Mouse (Mus musculus) B cell, adult (primary cell): ENCODE data around the gene 1700003E16Rik. TPM values are rescaled to one million over a fixed set of nuclear protein-coding genes. Genes with fewer than 3 reads are reported as not detected.

ENCODE experiments used
- total RNA-seq: library from RNA; stranded (reverse); gene quantifications from 4 replicates; pipeline ENCODE4 v1.2.4, GENCODE M21; 2023; ENCODE audit not compliant: inconsistent age

The 1700003E16Rik gene
- not detected in 4 replicates for total RNA-seq

DNA sequence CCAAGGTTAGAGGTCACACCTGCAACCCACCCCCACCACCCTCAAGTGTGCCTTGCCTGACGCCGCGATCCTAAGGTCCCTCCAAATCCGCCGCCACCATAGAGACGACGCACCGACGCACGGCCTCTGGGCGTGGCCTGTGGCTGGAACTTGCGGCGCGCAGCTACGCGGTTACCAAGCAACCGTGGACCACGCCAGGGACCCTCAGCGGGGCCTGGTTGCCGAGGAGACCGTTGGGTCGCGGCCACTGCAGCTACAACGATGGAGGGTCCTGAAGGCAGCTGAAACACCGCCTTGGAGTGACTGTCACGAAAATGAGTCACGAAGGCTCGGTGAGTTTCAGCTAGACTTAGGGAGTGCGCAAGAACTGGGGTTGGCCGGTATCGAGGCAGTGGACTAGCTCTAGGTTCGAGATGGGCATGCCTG, at the start of gene 1700003E16Rik, which contains the start of gene Wdr54:
Gene 1700003E16Rik (plus strand): TSS at position 146 of the 426 bp plus-strand sequence.
Gene Wdr54 (minus strand): TSS at position 139 of the 426 bp plus-strand sequence.

DNA sequence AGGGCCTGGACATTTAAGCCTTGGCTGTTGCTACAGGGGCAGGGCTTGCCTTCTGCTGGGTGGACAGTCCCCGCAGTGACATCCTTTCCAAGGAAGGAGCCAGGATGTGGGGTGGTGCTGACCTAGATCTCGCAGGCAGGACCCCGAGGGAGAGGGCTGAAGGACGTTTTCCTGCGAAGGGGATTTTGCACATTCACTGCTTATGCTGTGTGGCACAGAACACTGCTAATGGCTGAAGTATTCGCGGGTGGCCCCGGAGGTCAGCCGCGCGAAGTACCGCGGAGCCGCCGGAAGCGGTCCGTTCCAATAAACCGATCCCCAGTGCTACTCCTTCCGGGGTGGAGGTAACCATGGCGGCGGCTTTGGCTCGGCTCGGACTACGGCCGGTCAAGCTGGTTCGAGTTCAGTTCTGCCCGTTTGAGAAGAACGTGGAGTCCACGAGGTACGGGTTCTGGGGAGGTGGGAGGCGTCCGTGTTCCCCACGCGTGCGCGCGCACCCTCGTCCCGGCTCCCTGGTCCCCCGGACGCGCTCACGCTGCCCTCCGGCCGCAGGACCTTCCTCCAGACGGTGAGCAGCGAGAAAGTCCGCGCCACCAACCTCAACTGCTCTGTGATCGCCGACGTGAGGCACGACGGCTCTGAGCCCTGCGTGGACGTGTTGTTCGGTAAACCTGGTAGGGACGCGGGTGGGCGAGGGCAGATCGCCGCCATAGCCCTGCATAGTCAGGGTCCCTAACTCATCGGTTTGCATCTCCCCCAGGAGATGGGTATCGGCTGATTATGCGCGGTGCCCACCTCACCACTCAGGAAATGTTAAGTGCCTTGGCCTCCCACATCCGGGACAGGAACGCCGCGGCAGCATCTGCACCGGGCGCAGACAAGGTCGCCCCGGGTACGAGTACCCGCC, 47.2 kb upstream of the 1700003E16Rik start, which contains the start of gene Mrpl53:
Gene Mrpl53 (plus strand): TSS at position 279 of the 907 bp plus-strand sequence.

GRCm38 (mm10) chr6:83115011-83115671, 41.1 kb upstream of the 1700003E16Rik start, which contains the start of gene Mogs:
Mogs (plus strand) TSS chr6:83115496.

DNA sequence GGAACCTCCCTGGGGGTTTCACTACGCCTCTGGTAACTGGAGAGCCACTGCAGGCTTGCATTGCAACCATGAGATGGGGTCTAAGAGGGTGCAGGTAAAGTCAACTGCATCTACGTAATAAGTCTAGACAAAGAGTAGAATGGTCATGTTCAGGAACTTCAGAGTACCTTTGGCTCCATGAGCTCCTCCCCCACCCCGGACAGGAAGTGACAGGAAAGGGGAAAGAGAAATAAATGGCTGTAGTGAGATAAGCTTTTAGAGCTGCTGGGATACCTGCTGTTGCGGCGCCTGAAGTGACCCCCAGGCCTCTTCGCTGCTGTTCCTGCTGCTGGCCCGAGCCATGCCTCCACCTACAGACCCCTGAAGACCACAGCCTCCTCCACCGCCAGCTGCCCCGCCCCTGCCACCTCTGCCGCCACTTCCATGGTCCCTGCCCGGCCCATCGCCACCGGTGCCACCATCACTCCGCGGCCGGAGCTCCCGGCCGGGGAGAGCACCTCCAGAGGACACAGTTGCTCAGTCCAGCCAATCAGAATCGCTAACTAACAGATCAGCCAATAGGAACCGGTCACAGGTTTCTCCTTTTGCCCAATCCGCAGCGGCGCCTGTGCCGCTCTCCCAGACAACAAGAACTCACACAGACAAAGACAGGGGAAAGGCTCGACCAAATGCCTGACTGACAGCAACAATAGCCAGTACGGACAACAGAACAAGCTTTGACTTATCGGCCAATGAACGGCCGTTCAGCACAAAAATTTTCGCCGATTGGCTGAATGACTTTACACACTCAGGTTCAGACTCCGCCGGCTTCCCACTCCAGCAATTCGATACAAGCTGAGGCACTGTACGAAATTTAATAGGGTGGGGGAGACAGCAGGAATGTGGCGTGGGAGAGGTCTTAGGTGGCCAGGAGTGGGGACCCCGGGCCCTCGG, 35.0 kb upstream of the 1700003E16Rik start, which contains the start of gene Wbp1:
Gene Wbp1 (minus strand): TSS at position 630 of the 933 bp plus-strand sequence.

DNA sequence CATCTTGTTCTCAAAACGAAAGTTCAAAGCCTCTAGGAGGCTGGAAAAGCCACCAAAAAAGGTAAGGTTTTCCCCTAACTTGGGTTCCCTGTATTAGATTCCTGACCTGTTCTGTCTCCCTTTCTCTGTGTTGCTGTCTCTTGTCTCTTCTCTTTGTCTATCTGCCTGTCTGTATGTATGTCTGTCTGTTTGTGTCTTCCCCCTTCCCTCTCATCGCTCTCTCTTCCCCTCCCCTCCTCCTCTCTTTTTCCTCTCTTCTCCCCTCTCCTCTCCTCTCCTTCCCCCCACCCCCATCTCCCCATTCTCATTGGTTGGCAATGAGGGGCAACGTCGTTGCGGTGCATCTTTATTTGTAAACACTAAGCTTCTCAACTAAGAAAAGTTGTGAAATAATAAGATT, 30.9 kb upstream of the 1700003E16Rik start, which contains the start of gene Ino80b:
Gene Ino80b (minus strand): TSS at position 101 of the 400 bp plus-strand sequence.

GRCm38 (mm10) chr6:83134951-83135513, 21.2 kb upstream of the 1700003E16Rik start, which contains the start of gene Rtkn:
Rtkn (plus strand) TSS chr6:83135463.

DNA sequence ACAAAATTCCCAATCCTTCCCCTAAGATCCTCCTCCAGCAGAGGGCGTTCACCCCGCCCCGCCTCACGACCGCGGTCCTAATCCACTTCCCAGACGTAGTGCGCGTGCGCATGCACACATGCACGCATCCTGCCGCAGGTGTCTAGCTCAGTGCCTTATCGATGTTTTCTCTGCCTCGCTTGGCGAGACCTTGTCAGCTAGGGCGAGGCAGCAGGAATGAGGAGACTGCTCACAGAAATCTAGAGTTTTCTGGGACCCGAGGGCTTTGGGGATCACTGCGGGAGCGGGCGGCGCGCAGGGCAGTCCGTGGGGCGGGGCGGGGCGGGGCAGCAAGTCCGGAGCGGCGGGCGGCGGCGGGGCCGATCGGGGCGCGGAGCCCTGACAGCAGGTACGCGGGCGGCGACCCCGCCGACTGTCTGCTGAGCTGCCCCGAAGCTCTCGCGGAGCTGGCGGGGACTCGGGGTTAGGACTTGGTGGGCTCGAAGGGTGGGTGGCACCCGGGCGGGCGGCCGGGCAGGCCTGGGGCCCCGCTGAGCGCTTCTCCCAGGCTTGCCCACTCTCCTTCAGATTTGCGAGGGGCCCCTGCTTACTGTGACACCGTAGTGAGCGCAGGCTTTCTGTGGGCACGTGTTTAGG, 9.5 kb downstream of the 1700003E16Rik start, which contains the start of gene Dctn1:
Gene Dctn1 (plus strand): TSS at position 314 of the 636 bp plus-strand sequence.

Other genes with a start within 250 kb of the 1700003E16Rik start
- 0.24 to 0.64 TPM (median 0.47 TPM) in 4 replicates for gene Sema4f, start 216.6 kb upstream of the 1700003E16Rik start, total RNA-seq
- 4.1 to 6.3 TPM (median 4.5 TPM) in 4 replicates for gene M1ap, start 209.5 kb upstream of the 1700003E16Rik start, total RNA-seq
- gene Dok1, start 122.9 kb upstream of the 1700003E16Rik start, total RNA-seq, result 27.3 to 33.2 TPM (median 32.8 TPM) in 4 replicates
- gene Loxl3, start 122.2 kb upstream of the 1700003E16Rik start, total RNA-seq, result 0.39 to 1.2 TPM (median 0.51 TPM) in 4 replicates
- 361 to 403 TPM (median 382 TPM) in 4 replicates for gene Aup1, start 101.9 kb upstream of the 1700003E16Rik start, total RNA-seq
- 50.0 to 64.9 TPM (median 56.3 TPM) in 4 replicates for gene Htra2, start 101.1 kb upstream of the 1700003E16Rik start, total RNA-seq
- gene Dqx1, start 98.6 kb upstream of the 1700003E16Rik start, total RNA-seq, result 9.5 to 12.1 TPM (median 10.8 TPM) in 4 replicates
- not detected in 4 replicates for gene Tlx2, start 86.1 kb upstream of the 1700003E16Rik start, total RNA-seq
- gene Pcgf1, start 78.5 kb upstream of the 1700003E16Rik start, total RNA-seq, result 16.8 to 24.7 TPM (median 20.9 TPM) in 4 replicates
- gene Lbx2, start 70.0 kb upstream of the 1700003E16Rik start, total RNA-seq, result not detected in 4 replicates
- gene Ccdc142, start 54.8 kb upstream of the 1700003E16Rik start, total RNA-seq, result 15.9 to 23.6 TPM (median 20.1 TPM) in 4 replicates
- 12.3 to 14.3 TPM (median 13.3 TPM) in 4 replicates for gene Gm42688, start 54.8 kb upstream of the 1700003E16Rik start, total RNA-seq
- gene Mrpl53, start 47.4 kb upstream of the 1700003E16Rik start, total RNA-seq, result 22.1 to 28.8 TPM (median 25.2 TPM) in 4 replicates
- gene Mogs, start 40.9 kb upstream of the 1700003E16Rik start, total RNA-seq, result 35.5 to 44.3 TPM (median 37.7 TPM) in 4 replicates
- gene Wbp1, start 34.8 kb upstream of the 1700003E16Rik start, total RNA-seq, result 40.0 to 48.2 TPM (median 45.4 TPM) in 4 replicates
- gene Ino80b, start 31.0 kb upstream of the 1700003E16Rik start, total RNA-seq, result 26.3 to 31.9 TPM (median 30.7 TPM) in 4 replicates
- not detected in 4 replicates for gene Rtkn, start 20.9 kb upstream of the 1700003E16Rik start, total RNA-seq
- gene Wdr54, start within 50 bp of the 1700003E16Rik start, total RNA-seq, result 1.2 to 2.5 TPM (median 1.3 TPM) in 4 replicates
- 108 to 117 TPM (median 110 TPM) in 4 replicates for gene Dctn1, start 9.5 kb downstream of the 1700003E16Rik start, total RNA-seq
- gene Slc4a5, start 63.4 kb downstream of the 1700003E16Rik start, total RNA-seq, result not detected in 4 replicates
- 14.9 to 17.3 TPM (median 16.1 TPM) in 4 replicates for gene Mthfd2, start 169.5 kb downstream of the 1700003E16Rik start, total RNA-seq
- gene Mob1a, start 169.6 kb downstream of the 1700003E16Rik start, total RNA-seq, result 140 to 161 TPM (median 148 TPM) in 4 replicates
- 34.6 to 47.8 TPM (median 38.6 TPM) in 4 replicates for gene Bola3, start 192.7 kb downstream of the 1700003E16Rik start, total RNA-seq